Mouse (Mus musculus): Measurements from ENCODE around the gene Tapt1. TPM values are rescaled to one million over a fixed set of nuclear protein-coding genes. Genes with fewer than 3 reads are reported as not detected.

The Tapt1 gene
- total and polyA plus RNA-seq, 2 experiments from 2014 or later = 15.7 to 36.4 TPM

DNA sequence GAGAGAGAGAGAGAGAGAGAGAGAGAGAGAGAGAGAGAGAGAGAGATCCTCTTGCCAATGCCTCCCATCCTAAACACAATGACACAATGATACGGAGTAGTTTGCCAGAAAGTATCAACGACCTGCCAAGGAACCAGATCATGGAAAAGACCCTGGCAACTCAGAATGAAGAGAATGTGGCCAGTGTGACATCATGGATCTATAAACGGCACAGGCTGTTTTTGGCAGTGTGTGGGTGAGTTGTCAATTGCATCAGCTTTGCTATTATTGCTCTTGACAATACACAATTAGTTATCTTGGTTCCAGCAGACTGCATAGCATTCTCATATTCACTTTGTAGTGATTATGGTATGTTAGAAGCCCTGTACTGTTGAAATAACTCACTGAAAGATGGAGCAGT is 33.3 kb upstream of the Tapt1 start:
- ATAC-seq (ENCODE audit: insufficient read depth, low read depth) (no peak), DNase-seq (ENCODE audit: low spot score) (no peak)
- H3K9me3 ChIP-seq (replicated peaks; ENCODE audit: control insufficient read depth, low read length) = no peaks in the 10 kb centered on the region
- 36% methylated on average over 3 of the region's 3 CpGs for WGBS
- no peaks in the 10 kb centered on the region for H3K27me3 ChIP-seq (ENCODE audit: control insufficient read depth, insufficient read depth, low read length)
- no peak overlapping the region for H3K27ac ChIP-seq (ENCODE audit: low read depth)
- no peak for TF ChIP-seq CTCF (IDR thresholded peaks at IDR 0.05; ENCODE audit: low read depth)
- no peak for TF ChIP-seq EP300 (IDR thresholded peaks at IDR 0.05; ENCODE audit: low read depth)
- no peaks in the 10 kb centered on the region for H3K36me3 ChIP-seq (replicated peaks; ENCODE audit: control insufficient read depth, insufficient read depth, low read length)
- H3K4me3 ChIP-seq (ENCODE audit: low read depth, low read length) = no peak overlapping the region
- no peak overlapping the region for H3K4me2 ChIP-seq (ENCODE audit: low read depth, low read length)
- no peak overlapping the region for H3K9ac ChIP-seq (replicated peaks; ENCODE audit: low read depth, low read length)
- H3K4me1 ChIP-seq (ENCODE audit: control insufficient read depth, insufficient read depth) = 0 out of 2 replicates have a peak, but pooled peaks cover 3% of the 10 kb centered on the region

DNA sequence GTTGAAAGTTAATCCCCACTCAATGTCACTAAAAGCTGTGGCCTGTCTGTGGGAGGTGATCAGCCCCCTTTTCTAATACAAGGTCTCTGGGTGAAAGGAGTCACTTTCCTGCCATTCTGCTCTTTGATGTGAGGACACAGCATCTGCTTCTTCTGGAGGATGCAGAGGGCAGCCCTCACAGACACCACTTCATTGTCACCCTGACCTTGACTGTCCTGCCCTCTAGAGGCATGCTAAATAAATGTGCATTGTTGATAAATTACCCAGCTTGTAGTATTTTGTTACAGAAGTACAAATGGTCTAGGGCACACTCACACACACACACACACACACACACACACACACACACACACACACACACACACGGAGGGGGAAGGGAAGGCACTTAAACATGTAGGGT is 31.7 kb upstream of the Tapt1 start:
- H3K4me1 ChIP-seq (ENCODE audit: control insufficient read depth, insufficient read depth) = 0 out of 2 replicates have a peak, but pooled peaks cover 3% of the 10 kb centered on the region
- H3K4me3 ChIP-seq (ENCODE audit: low read depth, low read length) = no peak overlapping the region
- no peak overlapping the region for H3K9ac ChIP-seq (replicated peaks; ENCODE audit: low read depth, low read length)
- no peak overlapping the region for H3K4me2 ChIP-seq (ENCODE audit: low read depth, low read length)
- H3K36me3 ChIP-seq (replicated peaks; ENCODE audit: control insufficient read depth, insufficient read depth, low read length) = no peaks in the 10 kb centered on the region
- no peaks in the 10 kb centered on the region for H3K27me3 ChIP-seq (ENCODE audit: control insufficient read depth, insufficient read depth, low read length)
- no peak overlapping the region for H3K27ac ChIP-seq (ENCODE audit: low read depth)
- TF ChIP-seq CTCF (IDR thresholded peaks at IDR 0.05; ENCODE audit: low read depth) (peak; percentile 53), EP300 (IDR thresholded peaks at IDR 0.05; ENCODE audit: low read depth) (no peak)
- H3K9me3 ChIP-seq (replicated peaks; ENCODE audit: control insufficient read depth, low read length) = no peaks in the 10 kb centered on the region
- ATAC-seq (ENCODE audit: insufficient read depth, low read depth) = no peak
- DNase-seq (ENCODE audit: low spot score) = peak; percentile 18
- 60% methylated on average over 1 of the region's 1 CpGs for WGBS

DNA sequence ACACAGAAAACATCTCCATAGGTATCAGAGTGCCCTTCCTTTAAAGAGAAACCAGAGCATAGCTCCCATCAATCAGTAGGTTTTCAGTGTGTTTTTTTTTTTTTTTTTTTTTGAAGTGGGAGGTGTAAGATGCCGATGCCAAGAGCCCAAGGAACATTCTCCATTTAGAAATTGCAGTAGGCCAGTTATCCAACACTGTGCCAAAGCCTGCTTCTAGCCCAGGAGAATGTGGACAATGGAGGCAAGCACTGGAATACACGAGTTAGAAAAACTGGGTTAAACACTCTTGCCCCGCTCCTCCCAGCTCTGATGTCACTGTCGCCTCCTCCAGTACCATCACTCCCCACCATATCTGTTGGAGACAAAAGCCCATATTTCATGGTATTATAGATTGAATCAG is 31.0 kb upstream of the Tapt1 start:
- DNase-seq (ENCODE audit: low spot score) (no peak), ATAC-seq (ENCODE audit: insufficient read depth, low read depth) (no peak)
- no peak overlapping the region for H3K27ac ChIP-seq (ENCODE audit: low read depth)
- WGBS = 76% methylated on average over 4 of the region's 4 CpGs
- H3K36me3 ChIP-seq (replicated peaks; ENCODE audit: control insufficient read depth, insufficient read depth, low read length) = no peaks in the 10 kb centered on the region
- 0 out of 2 replicates have a peak, but pooled peaks cover 3% of the 10 kb centered on the region for H3K4me1 ChIP-seq (ENCODE audit: control insufficient read depth, insufficient read depth)
- no peaks in the 10 kb centered on the region for H3K27me3 ChIP-seq (ENCODE audit: control insufficient read depth, insufficient read depth, low read length)
- no peak for TF ChIP-seq EP300 (IDR thresholded peaks at IDR 0.05; ENCODE audit: low read depth)
- TF ChIP-seq CTCF (IDR thresholded peaks at IDR 0.05; ENCODE audit: low read depth) = no peak
- no peaks in the 10 kb centered on the region for H3K9me3 ChIP-seq (replicated peaks; ENCODE audit: control insufficient read depth, low read length)
- no peak overlapping the region for H3K9ac ChIP-seq (replicated peaks; ENCODE audit: low read depth, low read length)
- no peak overlapping the region for H3K4me2 ChIP-seq (ENCODE audit: low read depth, low read length)
- H3K4me3 ChIP-seq (ENCODE audit: low read depth, low read length) = no peak overlapping the region

DNA sequence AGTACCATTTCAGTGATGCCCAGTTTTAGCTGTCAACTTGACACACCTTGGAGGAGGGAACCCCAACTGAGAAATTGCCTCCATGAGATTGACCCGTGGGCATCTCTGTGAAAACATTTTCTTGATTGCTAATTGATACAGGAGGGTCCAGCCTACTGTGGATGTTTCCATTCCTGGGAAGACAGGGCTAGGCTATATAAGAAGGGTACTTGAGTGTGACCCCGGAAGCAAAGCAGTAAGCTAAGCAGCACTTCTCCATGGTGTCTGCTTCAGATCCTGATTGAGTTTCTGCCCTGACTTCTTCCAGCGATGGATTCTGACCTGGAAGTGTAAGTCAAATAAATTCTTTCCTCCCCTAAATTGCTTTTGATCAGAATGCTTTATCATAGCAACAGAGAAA is 30.1 kb upstream of the Tapt1 start:
- DNase-seq (ENCODE audit: low spot score) (no peak), ATAC-seq (ENCODE audit: insufficient read depth, low read depth) (no peak)
- H3K27me3 ChIP-seq (ENCODE audit: control insufficient read depth, insufficient read depth, low read length) = no peaks in the 10 kb centered on the region
- TF ChIP-seq CTCF (IDR thresholded peaks at IDR 0.05; ENCODE audit: low read depth) (no peak), EP300 (IDR thresholded peaks at IDR 0.05; ENCODE audit: low read depth) (no peak)
- 0 out of 2 replicates have a peak, but pooled peaks cover 3% of the 10 kb centered on the region for H3K4me1 ChIP-seq (ENCODE audit: control insufficient read depth, insufficient read depth)
- no peaks in the 10 kb centered on the region for H3K9me3 ChIP-seq (replicated peaks; ENCODE audit: control insufficient read depth, low read length)
- WGBS = 80% methylated on average over 3 of the region's 3 CpGs
- no peak overlapping the region for H3K4me3 ChIP-seq (ENCODE audit: low read depth, low read length)
- no peaks in the 10 kb centered on the region for H3K36me3 ChIP-seq (replicated peaks; ENCODE audit: control insufficient read depth, insufficient read depth, low read length)
- H3K9ac ChIP-seq (replicated peaks; ENCODE audit: low read depth, low read length) = no peak overlapping the region
- no peak overlapping the region for H3K4me2 ChIP-seq (ENCODE audit: low read depth, low read length)
- no peak overlapping the region for H3K27ac ChIP-seq (ENCODE audit: low read depth)

DNA sequence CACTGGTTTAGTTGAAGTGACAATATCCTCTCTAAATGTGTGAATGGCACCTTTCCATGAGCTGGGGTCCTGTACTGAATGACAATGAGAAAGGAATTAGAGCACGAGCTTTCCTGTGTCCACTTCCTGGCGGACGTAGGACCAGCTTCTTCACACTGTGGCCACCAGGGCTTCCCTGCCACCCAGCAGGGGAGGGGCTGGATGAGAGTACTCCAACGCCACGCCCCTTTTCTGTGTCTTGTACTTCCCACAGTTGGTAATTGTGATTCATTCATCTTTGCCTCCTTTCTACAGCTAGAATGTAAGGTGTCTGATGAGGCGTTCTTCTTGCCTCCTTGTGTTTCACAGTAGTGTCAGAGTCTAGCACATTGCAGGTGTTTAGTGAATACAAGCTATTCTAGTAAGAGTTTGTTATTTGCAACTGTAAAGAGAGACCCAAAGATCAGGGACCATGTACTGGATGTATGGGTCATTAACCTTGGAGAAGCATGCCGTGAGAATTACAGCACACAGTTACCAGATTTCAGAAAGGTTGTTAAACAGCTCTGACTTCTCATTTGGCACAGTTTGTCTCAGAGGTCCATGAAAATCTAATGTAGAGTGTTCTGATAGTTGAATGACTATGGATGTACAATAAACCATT is 29.5 kb upstream of the Tapt1 start:
- Histone ChIP-seq H3K27me3 (ENCODE audit: control insufficient read depth, insufficient read depth, low read length) (no peaks in the 10 kb centered on the region), H3K4me2 (ENCODE audit: low read depth, low read length) (no peak overlapping the region), H3K9me3 (replicated peaks; ENCODE audit: control insufficient read depth, low read length) (no peaks in the 10 kb centered on the region), H3K4me1 (ENCODE audit: control insufficient read depth, insufficient read depth) (0 out of 2 replicates have a peak, but pooled peaks cover 3% of the 10 kb centered on the region), H3K4me3 (ENCODE audit: low read depth, low read length) (no peak overlapping the region), H3K9ac (replicated peaks; ENCODE audit: low read depth, low read length) (no peak overlapping the region), H3K27ac (ENCODE audit: low read depth) (no peak overlapping the region), H3K36me3 (replicated peaks; ENCODE audit: control insufficient read depth, insufficient read depth, low read length) (no peaks in the 10 kb centered on the region)
- TF ChIP-seq CTCF (IDR thresholded peaks at IDR 0.05; ENCODE audit: low read depth) = no peak
- TF ChIP-seq EP300 (IDR thresholded peaks at IDR 0.05; ENCODE audit: low read depth) = no peak
- 70% methylated on average over 7 of the region's 7 CpGs for WGBS
- ATAC-seq (ENCODE audit: insufficient read depth, low read depth) (no peak), DNase-seq (ENCODE audit: low spot score) (no peak)

DNA sequence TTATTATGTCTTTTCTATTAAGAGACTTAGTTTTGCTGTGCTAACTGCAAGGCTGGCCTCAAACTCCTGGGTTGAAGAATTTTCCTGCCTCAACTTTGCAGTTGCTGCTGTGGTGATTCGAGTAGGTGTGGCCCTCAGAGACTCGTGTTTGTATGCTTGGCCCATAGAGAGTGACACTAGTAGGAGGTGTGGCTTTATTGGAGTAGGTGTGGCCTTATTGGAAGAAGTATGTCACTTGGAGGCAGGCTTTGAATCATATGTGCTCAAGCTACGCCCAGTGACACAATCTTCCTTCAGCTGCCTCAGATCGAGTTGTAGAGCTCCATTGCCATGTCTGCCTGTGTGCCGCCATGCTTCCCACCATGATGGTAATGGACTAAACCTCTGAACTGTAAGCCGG is 27.0 kb upstream of the Tapt1 start:
- H3K4me1 ChIP-seq (ENCODE audit: control insufficient read depth, insufficient read depth) = no peaks in the 10 kb centered on the region
- ATAC-seq (ENCODE audit: insufficient read depth, low read depth) = no peak
- TF ChIP-seq EP300 (IDR thresholded peaks at IDR 0.05; ENCODE audit: low read depth) = no peak
- no peak for TF ChIP-seq CTCF (IDR thresholded peaks at IDR 0.05; ENCODE audit: low read depth)
- DNase-seq (ENCODE audit: low spot score) = no peak
- no peak overlapping the region for H3K4me2 ChIP-seq (ENCODE audit: low read depth, low read length)
- H3K4me3 ChIP-seq (ENCODE audit: low read depth, low read length) = no peak overlapping the region
- no peaks in the 10 kb centered on the region for H3K9me3 ChIP-seq (replicated peaks; ENCODE audit: control insufficient read depth, low read length)
- WGBS = 77% methylated on average over 6 of the region's 6 CpGs
- no peak overlapping the region for H3K9ac ChIP-seq (replicated peaks; ENCODE audit: low read depth, low read length)
- H3K36me3 ChIP-seq (replicated peaks; ENCODE audit: control insufficient read depth, insufficient read depth, low read length) = no peaks in the 10 kb centered on the region
- no peak overlapping the region for H3K27ac ChIP-seq (ENCODE audit: low read depth)
- H3K27me3 ChIP-seq (ENCODE audit: control insufficient read depth, insufficient read depth, low read length) = no peaks in the 10 kb centered on the region
